Mouse (Mus musculus) kidney, embryonic 16.5 days (tissue): ENCODE data around the gene Nolc1. TPM values are rescaled to one million over a fixed set of nuclear protein-coding genes. Genes with fewer than 3 reads are reported as not detected.
A peak's percentile ranks its signal among the peaks of the same experiment; 100 is the strongest.

Experiments
- ATAC-seq: fragments of 200-750 bp; cut with Nextera tagmentation; 2 replicates; pipeline ENCODE4 v1.8.0; 2017; ENCODE audit warnings: moderate TSS enrichment; ENCODE audit not compliant: low FRiP score, low TSS enrichment
- H3K27ac ChIP-seq: fragments of 300-500 bp; sonication (generic); 2 replicates; pipeline ENCODE4 v1.5.1; 2014; ENCODE audit warnings: low read length
- H3K27me3 ChIP-seq: fragments of 300-500 bp; sonication (generic); 2 replicates; pipeline ENCODE4 v1.6.1; 2014; ENCODE audit warnings: low read length, control low read depth, mixed read lengths; ENCODE audit not compliant: insufficient read depth
- H3K36me3 ChIP-seq: fragments of 300-500 bp; sonication (generic); 2 replicates; pipeline ENCODE4 v1.6.1; 2014; ENCODE audit warnings: low read length, control low read depth, mixed read lengths; ENCODE audit not compliant: insufficient read depth
- H3K4me1 ChIP-seq: fragments of 300-500 bp; sonication (generic); 2 replicates; pipeline ENCODE4 v1.6.1; 2014; ENCODE audit warnings: low read length, control low read depth, mixed read lengths; ENCODE audit not compliant: insufficient read depth
- H3K4me2 ChIP-seq: fragments of 300-500 bp; sonication (generic); replicated peaks from 2 replicates; pipeline ENCODE4 v1.6.1; 2014; ENCODE audit warnings: low read depth, low read length
- H3K4me3 ChIP-seq: fragments of 300-500 bp; sonication (generic); 2 replicates; pipeline ENCODE4 v1.5.1; 2014; ENCODE audit warnings: mild to moderate bottlenecking, low read length
- H3K9ac ChIP-seq: fragments of 300-500 bp; sonication (generic); replicated peaks from 2 replicates; pipeline ENCODE4 v1.6.1; 2014; ENCODE audit warnings: low read length
- H3K9me3 ChIP-seq: fragments of 300-500 bp; sonication (generic); 2 replicates; pipeline ENCODE4 v1.6.1; 2016; ENCODE audit warnings: low read length, control low read depth
- WGBS: fragments of 180-500 bp; shearing (Covaris S2); extraction: QIAGEN DNeasy Blood & Tissue Kit; methylation state at CpG from one replicate; pipeline ENCODE4 v1.1.7; 2014; 5-methylcytosine and 5-hydroxymethylcytosine counted together
- polyA plus RNA-seq: library from polyadenylated mRNA; unstranded; fragments of >200 nt; fragmentation: Nextera tagmentation; extraction: Ambion mirVana; gene quantifications from 2 replicates; pipeline ENCODE4 v1.2.1, GENCODE M21; 2015

Gene Nolc1
- polyA plus RNA-seq, 1 experiment from 2014 or later, result 85.7 TPM

DNA sequence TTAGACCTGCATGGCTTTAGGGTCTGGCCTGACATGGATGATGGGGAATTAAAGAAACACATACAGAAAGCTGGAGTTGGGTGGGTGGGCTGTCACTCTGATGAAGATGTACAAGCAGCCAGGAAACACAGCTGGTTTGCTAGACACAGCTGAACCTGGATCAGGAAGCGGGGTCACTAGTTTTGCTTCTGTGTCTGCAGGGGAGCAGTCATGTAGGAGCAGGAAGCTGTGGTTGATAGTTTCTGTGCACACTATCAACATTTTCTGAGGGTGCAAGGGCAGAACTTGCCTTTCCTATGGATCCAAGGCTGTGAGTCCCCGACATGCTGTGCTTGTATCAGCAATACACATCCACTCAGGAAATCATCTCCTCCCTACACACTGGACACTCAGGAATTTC, 25.2 kb upstream of the Nolc1 start:
- Histone ChIP-seq H3K4me1 (peaks cover 18% of the 10 kb centered on the region), H3K9ac (no peak overlapping the region), H3K36me3 (no peaks in the 10 kb centered on the region), H3K27ac (no peak overlapping the region), H3K9me3 (no peaks in the 10 kb centered on the region), H3K4me2 (no peak overlapping the region), H3K4me3 (no peak overlapping the region), H3K27me3 (no peaks in the 10 kb centered on the region)
- WGBS, result 71% methylated on average over 2 of the region's 2 CpGs
- no peak for ATAC-seq

DNA sequence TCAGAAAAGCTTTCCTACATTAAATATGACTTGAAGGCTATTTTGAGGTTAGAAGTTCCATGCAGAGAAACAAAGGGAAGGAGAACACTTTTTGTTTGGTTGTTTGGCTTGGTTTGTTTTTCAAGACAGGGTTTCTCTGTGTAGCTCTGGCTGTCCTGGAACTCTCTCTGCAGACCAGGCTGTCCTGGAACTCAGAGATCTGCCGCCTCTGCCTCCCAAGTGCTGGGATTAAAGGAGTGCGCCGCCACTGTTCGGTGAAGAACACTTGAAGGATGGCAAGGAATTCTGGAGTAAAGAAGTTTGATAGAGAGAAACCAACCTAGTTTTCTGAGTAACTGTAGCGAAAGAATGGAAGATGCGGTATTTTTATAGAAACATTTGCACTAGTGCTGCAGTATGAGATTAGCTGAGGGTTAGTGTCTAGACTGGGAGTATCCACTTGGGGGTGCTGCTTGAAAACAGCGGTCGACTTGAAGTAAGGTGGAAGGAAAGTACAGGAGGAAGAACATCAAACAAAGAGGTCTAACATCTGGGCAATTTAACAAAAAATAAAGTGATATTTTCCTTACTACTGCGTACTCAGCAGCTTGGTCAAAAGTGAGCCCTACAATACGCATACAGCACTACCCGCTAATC, 19.8 kb upstream of the Nolc1 start:
- no peaks in the 10 kb centered on the region for H3K27me3 ChIP-seq
- H3K9ac ChIP-seq, result peak overlapping the region; percentile 51
- H3K4me3 ChIP-seq, result peak overlapping the region; percentile 91
- under 1% methylated on average over 11 of the region's 11 CpGs for WGBS
- H3K4me1 ChIP-seq, result peaks cover 11% of the 10 kb centered on the region
- peak; percentile 80 for ATAC-seq
- H3K27ac ChIP-seq, result peak overlapping the region; percentile 95
- H3K36me3 ChIP-seq, result no peaks in the 10 kb centered on the region
- peak overlapping the region; percentile 64 for H3K4me2 ChIP-seq
- H3K9me3 ChIP-seq, result no peaks in the 10 kb centered on the region

DNA sequence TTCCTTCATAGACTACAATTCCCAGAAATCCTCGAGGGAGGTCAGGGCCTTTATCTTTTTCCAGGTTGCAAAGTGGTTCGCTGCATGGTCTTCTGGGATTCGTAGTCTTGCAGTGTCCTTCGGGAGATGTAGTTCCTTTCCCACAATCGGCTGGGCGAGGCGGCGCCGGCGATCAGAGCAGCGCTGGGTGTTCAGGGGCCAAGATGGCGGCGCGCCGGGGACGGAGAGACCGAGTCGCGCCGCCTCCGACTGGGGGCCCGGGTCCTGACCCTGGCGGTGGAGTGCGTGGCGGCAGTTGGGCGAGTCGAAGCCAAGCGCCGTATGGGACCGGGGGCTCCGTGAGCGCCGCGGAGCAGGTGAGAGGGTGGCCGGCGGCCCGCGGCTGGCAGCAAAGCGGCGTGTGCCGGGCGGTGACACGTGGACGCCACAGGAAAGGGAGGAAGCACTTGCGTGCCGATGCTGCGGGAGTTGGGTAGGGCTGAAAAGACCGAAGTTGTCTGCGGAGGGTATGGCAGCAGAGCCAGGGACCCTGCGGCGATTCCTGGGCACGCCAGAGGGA, 19.2 kb upstream of the Nolc1 start:
- Histone ChIP-seq H3K4me2 (peak overlapping the region; percentile 64), H3K36me3 (peaks cover 1% of the 10 kb centered on the region; the same call in 1 of the 2 replicates), H3K9ac (peak overlapping the region; percentile 81), H3K27me3 (no peaks in the 10 kb centered on the region), H3K27ac (peak overlapping the region; percentile 95), H3K9me3 (no peaks in the 10 kb centered on the region), H3K4me1 (peaks cover 11% of the 10 kb centered on the region), H3K4me3 (peak overlapping the region; percentile 91)
- under 1% methylated on average over 52 of the region's 52 CpGs for WGBS
- peak; percentile 97 for ATAC-seq

DNA sequence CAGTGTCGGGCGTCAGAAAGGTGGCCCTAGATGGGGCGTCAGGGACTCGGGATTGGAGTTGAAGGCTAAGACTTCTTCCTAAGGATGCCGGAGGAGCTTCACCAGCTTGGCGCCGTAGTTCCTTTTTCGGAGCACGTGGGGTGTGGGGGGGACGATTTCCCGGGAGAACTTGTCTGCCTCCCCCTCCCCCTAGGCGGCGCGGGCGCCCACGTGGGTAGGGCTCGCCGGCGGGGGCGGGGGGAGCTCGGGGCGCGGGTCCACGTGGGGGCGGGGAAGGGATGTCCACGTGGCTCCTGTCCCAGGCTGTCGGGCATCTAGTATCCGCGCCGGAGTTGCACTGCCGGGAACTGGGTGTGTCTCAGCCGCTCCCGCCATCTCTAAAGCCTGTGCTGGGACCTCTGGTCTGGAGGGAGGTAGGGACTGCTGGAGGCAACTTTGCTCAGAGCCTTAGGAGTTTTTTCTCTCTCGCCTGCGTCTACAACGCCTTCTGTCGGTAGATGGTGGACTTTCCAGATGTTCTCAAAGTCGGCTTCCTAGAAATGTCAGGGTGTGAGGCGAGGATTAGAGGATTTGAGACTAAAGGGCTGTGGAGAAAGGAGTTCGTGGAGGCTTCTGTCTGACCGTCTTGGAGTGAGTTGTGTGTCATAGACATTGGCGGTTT, 18.6 kb upstream of the Nolc1 start:
- Histone ChIP-seq H3K4me2 (peak overlapping the region; percentile 64), H3K9me3 (no peaks in the 10 kb centered on the region), H3K4me3 (peak overlapping the region; percentile 91), H3K9ac (peak overlapping the region; percentile 81), H3K27me3 (no peaks in the 10 kb centered on the region), H3K4me1 (peaks cover 11% of the 10 kb centered on the region), H3K36me3 (peaks cover 8% of the 10 kb centered on the region), H3K27ac (peak overlapping the region; percentile 95)
- peak; percentile 82 for ATAC-seq
- under 1% methylated on average over 31 of the region's 42 CpGs for WGBS

DNA sequence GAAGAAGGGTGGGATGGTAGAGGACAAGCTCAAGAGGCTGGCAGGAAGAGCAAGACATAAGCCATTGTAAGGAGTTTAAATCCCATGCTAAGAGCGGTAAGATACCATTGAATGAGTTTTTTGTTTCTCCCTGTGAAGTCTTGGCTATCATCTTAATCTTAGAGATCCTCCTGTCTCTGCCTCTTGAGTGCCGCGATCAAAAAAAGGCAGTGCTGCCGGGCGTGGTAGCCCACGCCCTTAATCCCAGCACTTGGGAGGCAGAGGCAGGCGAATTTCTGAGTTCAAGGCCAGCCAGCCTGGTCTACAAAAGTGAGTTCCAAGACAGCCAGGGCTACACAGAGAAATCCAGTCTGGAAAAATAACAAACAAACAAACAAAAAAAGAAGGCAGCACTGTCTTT, 17.2 kb upstream of the Nolc1 start:
- no peak for ATAC-seq
- no peak overlapping the region for H3K9ac ChIP-seq
- WGBS, result 96% methylated on average over 7 of the region's 7 CpGs
- peaks cover 11% of the 10 kb centered on the region for H3K4me1 ChIP-seq
- peaks cover 21% of the 10 kb centered on the region for H3K36me3 ChIP-seq
- peak overlapping the region; percentile 64 for H3K4me2 ChIP-seq
- no peaks in the 10 kb centered on the region for H3K27me3 ChIP-seq
- no peaks in the 10 kb centered on the region for H3K9me3 ChIP-seq
- H3K4me3 ChIP-seq, result no peak overlapping the region
- no peak overlapping the region for H3K27ac ChIP-seq

DNA sequence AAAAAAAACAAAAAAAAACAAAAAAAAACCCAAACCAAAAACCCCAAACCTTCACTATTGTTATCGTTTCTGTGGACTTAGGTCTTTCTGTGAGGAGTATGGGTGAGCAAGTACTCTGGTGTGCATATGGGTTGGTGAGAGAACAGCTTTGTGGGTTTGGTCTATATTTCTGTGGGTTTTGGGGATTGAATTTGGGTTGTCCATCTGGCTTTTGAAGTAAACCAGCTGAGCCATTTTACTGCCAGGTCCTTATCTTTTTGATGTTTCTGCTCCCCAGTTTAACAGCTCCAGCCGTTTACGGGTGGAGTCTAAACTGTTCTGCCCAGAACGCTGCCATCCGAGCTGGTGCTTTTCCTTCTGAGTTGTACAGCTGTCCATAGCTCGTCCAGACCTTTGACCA, 14.8 kb upstream of the Nolc1 start:
- Histone ChIP-seq H3K4me2 (no peak overlapping the region), H3K9ac (no peak overlapping the region), H3K36me3 (peaks cover 45% of the 10 kb centered on the region), H3K4me1 (peaks cover 11% of the 10 kb centered on the region), H3K4me3 (no peak overlapping the region), H3K9me3 (no peaks in the 10 kb centered on the region), H3K27ac (no peak overlapping the region), H3K27me3 (no peaks in the 10 kb centered on the region)
- ATAC-seq, result no peak
- 74% methylated on average over 6 of the region's 6 CpGs for WGBS

DNA sequence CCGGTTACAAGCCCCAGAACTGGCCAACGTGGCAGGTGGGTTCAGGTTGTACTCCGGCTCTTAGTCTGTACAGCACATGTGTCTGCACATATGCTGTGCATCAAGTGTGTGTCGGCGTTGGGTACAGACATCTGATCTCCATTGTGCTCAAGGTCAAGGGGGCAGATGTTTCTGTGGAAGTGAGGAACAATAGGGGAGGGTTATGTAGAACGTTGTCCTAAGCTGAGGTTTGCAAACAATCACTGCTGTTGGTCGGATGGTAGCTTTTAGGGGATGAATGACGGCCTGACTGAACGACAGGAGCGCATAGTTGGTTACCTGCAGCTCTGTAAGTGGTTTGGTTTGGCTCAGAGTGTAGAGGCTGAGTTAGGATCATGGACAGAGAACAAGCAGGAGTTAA, 7.6 kb upstream of the Nolc1 start:
- H3K9me3 ChIP-seq, result no peaks in the 10 kb centered on the region
- WGBS, result 80% methylated on average over 10 of the region's 10 CpGs

DNA sequence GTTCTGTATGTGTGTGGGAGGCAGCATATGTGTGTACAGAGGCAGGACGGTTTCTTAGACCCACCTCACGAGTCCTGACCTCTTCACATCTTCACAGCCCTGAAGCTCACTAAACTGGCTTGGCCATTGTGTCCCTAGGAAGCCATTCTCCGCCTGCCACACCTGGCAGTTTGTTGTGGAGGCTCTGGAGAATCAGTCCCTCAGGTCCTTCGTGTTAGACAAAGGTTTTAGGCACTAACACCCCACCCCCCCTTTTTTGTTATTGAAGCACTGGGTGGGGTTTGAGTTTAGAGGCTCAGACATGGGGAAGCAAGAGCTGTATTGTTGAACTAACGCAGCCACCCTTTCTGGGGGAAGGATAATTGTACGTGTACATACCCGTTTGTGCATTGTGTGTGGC, 2.4 kb upstream of the Nolc1 start:
- ATAC-seq, result no peak
- no peak overlapping the region for H3K4me3 ChIP-seq
- no peak overlapping the region for H3K27ac ChIP-seq
- 84% methylated on average over 7 of the region's 7 CpGs for WGBS
- H3K9me3 ChIP-seq, result no peaks in the 10 kb centered on the region
- peaks cover 14% of the 10 kb centered on the region for H3K4me1 ChIP-seq
- H3K27me3 ChIP-seq, result no peaks in the 10 kb centered on the region
- H3K9ac ChIP-seq, result no peak overlapping the region
- H3K36me3 ChIP-seq, result peaks cover 39% of the 10 kb centered on the region
- H3K4me2 ChIP-seq, result no peak overlapping the region

More for the DNA sequence above, 7.6 kb upstream of the Nolc1 start:
- Histone ChIP-seq H3K9ac (no peak overlapping the region), H3K27ac (no peak overlapping the region), H3K4me2 (no peak overlapping the region), H3K4me3 (no peak overlapping the region), H3K36me3 (peaks cover 79% of the 10 kb centered on the region), H3K4me1 (no peaks in the 10 kb centered on the region), H3K27me3 (no peaks in the 10 kb centered on the region)
- ATAC-seq, result no peak

DNA sequence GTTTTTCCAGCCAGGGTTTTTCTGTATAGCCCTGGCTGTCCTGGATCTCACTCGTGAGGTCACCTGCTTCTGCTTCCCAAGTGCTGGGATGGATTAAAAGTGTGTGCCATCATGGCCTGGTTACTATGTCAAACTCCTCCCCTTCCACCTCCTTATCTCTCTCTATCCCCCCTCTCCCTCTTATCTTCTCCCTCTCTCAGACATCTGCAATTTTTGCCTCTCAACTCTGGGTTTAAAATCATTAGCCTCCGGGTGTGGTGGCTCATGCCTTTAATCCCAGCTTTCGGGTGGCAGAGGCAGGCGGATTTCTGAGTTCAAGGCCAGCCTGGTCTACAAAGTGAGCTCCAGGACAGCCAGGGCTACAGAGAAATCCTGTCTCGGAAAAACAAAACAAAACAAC, 1.4 kb upstream of the Nolc1 start:
- H3K9ac ChIP-seq, result no peak overlapping the region
- H3K4me1 ChIP-seq, result peaks cover 14% of the 10 kb centered on the region
- no peak overlapping the region for H3K4me2 ChIP-seq
- H3K36me3 ChIP-seq, result peaks cover 38% of the 10 kb centered on the region
- no peak overlapping the region for H3K4me3 ChIP-seq
- ATAC-seq, result no peak
- H3K9me3 ChIP-seq, result no peaks in the 10 kb centered on the region
- no peak overlapping the region for H3K27ac ChIP-seq
- H3K27me3 ChIP-seq, result no peaks in the 10 kb centered on the region
- 89% methylated on average over 5 of the region's 5 CpGs for WGBS

DNA sequence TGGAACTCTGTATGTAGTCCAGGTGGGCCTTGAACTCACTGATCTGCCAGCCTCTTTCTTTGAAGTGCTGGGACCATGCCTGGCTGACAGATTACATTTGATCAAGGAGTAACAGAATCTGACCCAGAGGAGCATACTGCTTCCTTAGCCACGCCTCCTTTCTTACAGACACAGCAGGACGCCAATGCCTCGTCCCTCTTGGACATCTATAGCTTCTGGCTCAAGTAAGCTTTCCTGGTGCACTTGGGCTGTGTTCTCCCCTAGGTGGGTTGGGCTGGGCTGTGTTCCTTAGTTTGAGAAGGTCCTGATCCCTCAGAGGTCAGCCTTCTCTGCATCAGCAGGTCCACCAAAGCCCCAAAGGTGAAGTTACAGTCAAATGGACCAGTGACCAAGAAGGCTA, 2.9 kb downstream of the Nolc1 start:
- no peak overlapping the region for H3K4me3 ChIP-seq
- no peaks in the 10 kb centered on the region for H3K9me3 ChIP-seq
- H3K4me2 ChIP-seq, result no peak overlapping the region
- H3K36me3 ChIP-seq, result peaks cover 52% of the 10 kb centered on the region
- no peak overlapping the region for H3K9ac ChIP-seq
- no peak overlapping the region for H3K27ac ChIP-seq
- peaks cover 14% of the 10 kb centered on the region for H3K4me1 ChIP-seq
- WGBS, result 70% methylated on average over 3 of the region's 3 CpGs
- ATAC-seq, result no peak
- H3K27me3 ChIP-seq, result no peaks in the 10 kb centered on the region
